Mouse (Mus musculus): ENCODE data around the gene 1700030J22Rik.

GRCm38 (mm10) chr8:116922060-116922757, 56.5 kb downstream of the 1700030J22Rik start:
- TF ChIP-seq ETS1 (IDR thresholded peaks at IDR 0.05; ENCODE audit: low read depth, low read length), result no peak
- TF ChIP-seq ELF1 (IDR thresholded peaks at IDR 0.05; ENCODE audit: low read depth, low read length), result no peak
- TF ChIP-seq SIN3A (IDR thresholded peaks at IDR 0.05; ENCODE audit: low read length), result no peak; the same call in none of the 2 replicates
- no peak for TF ChIP-seq CTCF (IDR thresholded peaks at IDR 0.05 in 2 of 3, conservative IDR thresholded peaks at IDR 0.05 in 1 of 3; ENCODE audit: control insufficient read depth in 1 of 3, insufficient read depth in 1 of 3, low read depth in 2 of 3, low read length in 3 of 3, poor library complexity in 1 of 3, severe bottlenecking in 1 of 3)
- TF ChIP-seq MEF2A (IDR thresholded peaks at IDR 0.05; ENCODE audit: extremely low read depth, insufficient replicate concordance, low read depth, low read length, poor library complexity, severe bottlenecking), result no peak
- no peak for TF ChIP-seq EP300 (IDR thresholded peaks at IDR 0.05; ENCODE audit: low read depth in 1 of 2, low read length in 2 of 2)
- no peak for TF ChIP-seq POLR2A (IDR thresholded peaks at IDR 0.05; ENCODE audit: control insufficient read depth in 1 of 2, insufficient read depth in 1 of 2, low read depth in 1 of 2, low read length in 2 of 2, poor library complexity in 1 of 2)
- no peak for TF ChIP-seq ZNF384 (IDR thresholded peaks at IDR 0.05; ENCODE audit: low read depth, low read length)
- no peak for TF ChIP-seq POLR2AphosphoS2 (IDR thresholded peaks at IDR 0.05; ENCODE audit: low read length)
- no peak for TF ChIP-seq KAT2A (conservative IDR thresholded peaks at IDR 0.05; ENCODE audit: low read depth, low read length)
- TF ChIP-seq SMC3 (IDR thresholded peaks at IDR 0.05; ENCODE audit: low read depth, low read length), result no peak

All from MEL (cell line).